Mouse (Mus musculus) erythroblast, embryonic 14.5 days (primary cell): ENCODE measurements around the gene Lrfn3.

Experiments
- GATA1 ChIP-seq: IDR thresholded peaks from 2 replicates; pipeline ENCODE4 v1.6.1; 2012; ENCODE audit warnings: low read length, inconsistent platforms, mixed read lengths
- TAL1 ChIP-seq: IDR thresholded peaks from 3 replicates; pipeline ENCODE4 v1.6.1; 2012; ENCODE audit warnings: low read length, inconsistent platforms, mixed read lengths

GRCm38 (mm10) chr7:30308076-30309005 is 54.2 kb downstream of the Lrfn3 start, which contains the start of gene Alkbh6:
- TF ChIP-seq GATA1 (no peak), TAL1 (no peak)
